Mouse (Mus musculus) midbrain, postnatal 0 days (tissue): Measurements from ENCODE around the gene 1700025G04Rik. TPM values are rescaled to one million over a fixed set of nuclear protein-coding genes. Genes with fewer than 3 reads are reported as not detected.

Experiments used
- ATAC-seq: fragments of 200-750 bp; cut with Nextera tagmentation; 2 replicates; pipeline ENCODE4 v1.8.0; 2017; ENCODE audit warnings: moderate number of reproducible peaks, mild to moderate bottlenecking, moderate TSS enrichment, moderate library complexity; ENCODE audit not compliant: low FRiP score
- DNase-seq: peaks from one replicate; pipeline ENCODE4 v3.0.0-alpha.2; 2015; ENCODE audit warnings: low spot score
- H3K27ac ChIP-seq: fragments of 300-500 bp; sonication (generic); 2 replicates; pipeline ENCODE4 v1.5.1; 2014; ENCODE audit warnings: low read depth, mild to moderate bottlenecking, low read length, mixed read lengths
- H3K27me3 ChIP-seq: fragments of 300-500 bp; sonication (generic); 2 replicates; pipeline ENCODE4 v1.6.1; 2014; ENCODE audit warnings: low read length, control low read depth, mixed read lengths; ENCODE audit not compliant: insufficient read depth
- H3K36me3 ChIP-seq: fragments of 300-500 bp; sonication (generic); 2 replicates; pipeline ENCODE4 v1.6.1; 2014; ENCODE audit warnings: low read length, control low read depth, mixed read lengths; ENCODE audit not compliant: insufficient read depth
- H3K4me1 ChIP-seq: fragments of 300-500 bp; sonication (generic); 2 replicates; pipeline ENCODE4 v1.6.1; 2014; ENCODE audit warnings: mild to moderate bottlenecking, control low read depth, antibody characterized with exemption, low read length, mixed read lengths; ENCODE audit not compliant: insufficient read depth
- H3K4me2 ChIP-seq: fragments of 300-500 bp; sonication (generic); 2 replicates; pipeline ENCODE4 v1.6.1; 2014; ENCODE audit warnings: low read depth, mild to moderate bottlenecking, low read length, mixed read lengths; ENCODE audit not compliant: poor library complexity, severe bottlenecking
- H3K4me3 ChIP-seq: fragments of 300-500 bp; sonication (generic); 2 replicates; pipeline ENCODE4 v1.5.1; 2014; ENCODE audit warnings: low read depth, mild to moderate bottlenecking, low read length, moderate library complexity
- H3K9ac ChIP-seq: fragments of 300-500 bp; sonication (generic); replicated peaks from 2 replicates; pipeline ENCODE4 v1.6.1; 2014; ENCODE audit warnings: mild to moderate bottlenecking, low read length, moderate library complexity, mixed read lengths; ENCODE audit not compliant: poor library complexity, severe bottlenecking
- H3K9me3 ChIP-seq: fragments of 300-500 bp; sonication (generic); 2 replicates; pipeline ENCODE4 v1.6.1; 2016; ENCODE audit warnings: low read length, control low read depth
- CTCF ChIP-seq: IDR thresholded peaks from 2 replicates; pipeline ENCODE4 v1.5.1; 2016; ENCODE audit warnings: antibody characterized with exemption, mild to moderate bottlenecking
- WGBS: fragments of 180-500 bp; shearing (Covaris S2); extraction: QIAGEN DNeasy Blood & Tissue Kit; methylation state at CpG from one replicate; pipeline ENCODE4 v1.1.7; 2014; 5-methylcytosine and 5-hydroxymethylcytosine counted together
- polyA plus RNA-seq: library from polyadenylated mRNA; unstranded; fragments of >200 nt; fragmentation: Nextera tagmentation; extraction: Ambion mirVana; gene quantifications from 2 replicates; pipeline ENCODE4 v1.2.1, GENCODE M21; 2015
- total RNA-seq: library from RNA; depleted of rRNA; stranded (reverse); fragments of >200 nt; gene quantifications from 2 replicates; pipeline ENCODE4 v1.2.3, GENCODE M21; 2014

1700025G04Rik gene
- total and polyA plus RNA-seq, 2 experiments from 2014 or later, result 22.6 to 24.0 TPM

DNA sequence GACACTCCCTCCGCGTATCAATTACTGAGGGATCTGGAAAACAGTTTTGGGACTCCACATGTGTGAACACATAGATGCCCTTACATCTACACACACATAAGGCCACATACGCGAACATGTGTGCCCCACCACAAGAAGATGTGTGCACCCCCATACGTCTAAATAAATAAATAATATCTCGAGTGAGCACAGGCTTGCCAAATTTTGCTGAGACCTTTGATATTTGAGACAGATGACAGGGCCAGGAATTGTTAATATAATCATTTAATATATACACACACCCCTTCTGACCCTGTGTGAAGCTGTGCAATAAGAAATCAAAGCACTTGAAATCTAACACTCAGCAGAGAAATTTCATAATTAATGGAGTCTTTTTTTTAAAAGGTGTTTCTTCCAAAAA is 225.6 kb downstream of the 1700025G04Rik start:
- no peak for TF ChIP-seq CTCF
- DNase-seq, result no peak
- Histone ChIP-seq H3K27me3 (no peaks in the 10 kb centered on the region), H3K27ac (no peak overlapping the region), H3K4me1 (no peaks in the 10 kb centered on the region), H3K9ac (no peak overlapping the region), H3K4me2 (no peak overlapping the region), H3K9me3 (no peaks in the 10 kb centered on the region), H3K4me3 (no peak overlapping the region), H3K36me3 (no peaks in the 10 kb centered on the region)
- WGBS, result 92% methylated on average over 6 of the region's 6 CpGs
- ATAC-seq, result no peak

DNA sequence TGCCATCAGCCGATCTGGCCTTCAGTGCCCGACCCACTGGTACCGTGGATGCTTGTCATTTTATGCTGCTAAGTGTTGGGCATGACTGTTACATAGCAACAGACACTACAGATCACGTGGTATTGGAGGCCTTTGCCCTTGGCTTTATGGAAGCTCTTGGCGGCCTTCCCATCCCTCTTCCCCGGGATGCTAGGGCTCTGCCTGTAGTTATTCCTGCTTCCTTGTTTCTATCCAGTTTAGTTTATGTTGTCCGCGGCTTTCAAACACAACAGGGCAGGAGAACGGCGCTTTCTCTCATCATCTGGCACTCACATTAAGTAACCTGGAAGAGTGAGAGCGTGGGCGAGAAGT is 226.2 kb downstream of the 1700025G04Rik start:
- no peak for TF ChIP-seq CTCF
- no peaks in the 10 kb centered on the region for H3K27me3 ChIP-seq
- no peaks in the 10 kb centered on the region for H3K9me3 ChIP-seq
- H3K36me3 ChIP-seq, result no peaks in the 10 kb centered on the region
- ATAC-seq (no peak), DNase-seq (peak; percentile 56)
- 84% methylated on average over 12 of the region's 12 CpGs for WGBS
- H3K27ac ChIP-seq, result no peak overlapping the region
- no peak overlapping the region for H3K4me3 ChIP-seq
- no peak overlapping the region for H3K9ac ChIP-seq
- H3K4me2 ChIP-seq, result no peak overlapping the region
- H3K4me1 ChIP-seq, result no peaks in the 10 kb centered on the region

DNA sequence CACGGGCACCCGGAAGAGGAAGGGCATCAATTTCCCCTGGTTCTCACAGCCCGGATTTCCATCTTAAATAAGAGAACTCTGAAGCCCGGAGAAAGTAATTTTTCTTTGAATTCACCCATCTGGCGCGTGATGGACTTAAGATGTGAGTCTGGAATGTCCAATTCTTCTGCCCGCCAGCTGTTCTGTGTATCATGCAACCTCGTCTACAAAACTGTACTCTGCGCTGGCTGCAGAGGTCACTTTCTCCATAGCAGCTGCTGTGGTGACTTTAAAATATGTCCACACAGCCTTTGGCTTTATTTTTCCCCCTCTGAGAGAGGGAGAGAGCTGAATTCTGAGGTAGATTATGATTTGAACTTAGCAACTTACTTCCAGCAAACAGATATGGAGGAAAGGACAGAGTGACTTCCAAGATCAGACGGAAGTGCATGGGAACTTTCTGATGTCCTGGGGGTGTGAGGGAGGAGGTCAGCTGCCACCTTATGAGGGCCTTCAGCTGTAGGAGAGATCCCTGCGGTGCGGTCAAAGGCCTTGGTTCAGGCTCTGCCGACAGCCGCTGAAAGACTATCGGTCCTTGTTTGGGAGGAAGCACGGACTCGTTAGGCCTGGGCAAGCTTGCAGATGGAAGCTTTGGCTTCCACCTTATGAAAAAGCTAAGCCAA is 226.7 kb downstream of the 1700025G04Rik start:
- ATAC-seq (no peak), DNase-seq (no peak)
- Histone ChIP-seq H3K9ac (no peak overlapping the region), H3K4me3 (no peak overlapping the region), H3K36me3 (no peaks in the 10 kb centered on the region), H3K9me3 (no peaks in the 10 kb centered on the region), H3K4me2 (no peak overlapping the region), H3K27ac (no peak overlapping the region), H3K27me3 (no peaks in the 10 kb centered on the region), H3K4me1 (no peaks in the 10 kb centered on the region)
- 87% methylated on average over 17 of the region's 17 CpGs for WGBS
- TF ChIP-seq CTCF, result no peak

DNA sequence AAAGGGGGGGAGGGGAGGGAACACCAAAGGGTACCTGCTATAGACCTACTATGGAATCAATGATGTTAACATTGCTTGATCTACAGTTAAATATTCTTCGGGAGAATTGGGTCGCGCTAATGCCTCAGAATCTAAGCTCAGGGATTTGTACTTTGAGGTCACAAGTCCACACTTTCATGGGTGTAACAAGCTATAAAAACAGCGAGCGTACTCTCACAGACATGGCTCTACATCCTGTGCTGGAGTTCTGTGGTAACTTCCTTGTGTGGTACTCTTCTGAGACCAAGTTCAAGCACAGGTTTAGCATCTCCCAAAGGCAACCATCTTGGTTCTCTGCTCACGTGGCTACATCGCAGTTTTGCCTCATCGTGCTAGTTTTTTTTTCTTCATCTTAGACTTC is 227.8 kb downstream of the 1700025G04Rik start:
- no peak for TF ChIP-seq CTCF
- 92% methylated on average over 8 of the region's 8 CpGs for whole genome bisulfite sequencing
- no peak for DNase-seq

DNA sequence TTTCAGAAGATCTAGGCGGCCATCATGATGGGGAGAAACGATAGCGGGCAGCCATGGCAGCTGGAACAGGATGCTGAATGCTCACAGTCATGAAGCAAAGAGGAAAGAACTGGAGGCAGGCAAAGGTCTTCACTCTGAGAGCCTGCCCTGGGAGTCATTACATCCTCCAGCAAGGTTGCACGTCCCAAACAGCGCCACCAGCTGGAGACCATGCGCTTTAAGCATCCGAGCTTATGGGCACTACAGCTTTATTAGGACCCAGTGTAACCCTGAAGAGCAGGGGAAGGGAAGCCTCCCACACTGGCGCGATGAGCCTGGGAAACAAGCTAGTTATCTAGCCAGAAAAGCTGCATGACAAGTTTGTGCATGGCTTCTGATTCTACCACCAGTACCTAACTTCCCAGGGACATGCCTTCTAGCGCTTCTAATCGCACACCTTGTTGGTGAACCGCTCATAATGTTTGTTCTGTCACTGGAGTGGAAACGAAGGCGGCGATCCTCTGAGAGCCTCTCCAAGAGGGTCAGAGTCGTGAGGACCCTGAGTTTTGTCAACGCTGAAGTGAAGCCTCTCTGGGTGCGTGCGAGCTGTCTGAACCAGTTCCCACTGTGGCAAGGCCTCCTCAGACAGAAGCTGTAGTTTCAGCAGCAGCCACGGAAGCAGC is 228.5 kb downstream of the 1700025G04Rik start:
- H3K4me1 ChIP-seq, result no peaks in the 10 kb centered on the region
- no peak for DNase-seq
- H3K36me3 ChIP-seq, result no peaks in the 10 kb centered on the region
- 68% methylated on average over 20 of the region's 20 CpGs for WGBS
- H3K4me3 ChIP-seq, result no peak overlapping the region
- no peaks in the 10 kb centered on the region for H3K9me3 ChIP-seq
- no peak for ATAC-seq
- H3K27ac ChIP-seq, result no peak overlapping the region
- peak; percentile 33; the same call in 1 of the 2 replicates for TF ChIP-seq CTCF
- H3K9ac ChIP-seq, result no peak overlapping the region
- no peaks in the 10 kb centered on the region for H3K27me3 ChIP-seq
- no peak overlapping the region for H3K4me2 ChIP-seq

More for the DNA sequence above, 227.8 kb downstream of the 1700025G04Rik start:
- Histone ChIP-seq H3K27ac (no peak overlapping the region), H3K36me3 (no peaks in the 10 kb centered on the region), H3K9ac (no peak overlapping the region), H3K4me2 (no peak overlapping the region), H3K4me1 (no peaks in the 10 kb centered on the region), H3K27me3 (no peaks in the 10 kb centered on the region), H3K4me3 (no peak overlapping the region), H3K9me3 (no peaks in the 10 kb centered on the region)
- ATAC-seq, result no peak

DNA sequence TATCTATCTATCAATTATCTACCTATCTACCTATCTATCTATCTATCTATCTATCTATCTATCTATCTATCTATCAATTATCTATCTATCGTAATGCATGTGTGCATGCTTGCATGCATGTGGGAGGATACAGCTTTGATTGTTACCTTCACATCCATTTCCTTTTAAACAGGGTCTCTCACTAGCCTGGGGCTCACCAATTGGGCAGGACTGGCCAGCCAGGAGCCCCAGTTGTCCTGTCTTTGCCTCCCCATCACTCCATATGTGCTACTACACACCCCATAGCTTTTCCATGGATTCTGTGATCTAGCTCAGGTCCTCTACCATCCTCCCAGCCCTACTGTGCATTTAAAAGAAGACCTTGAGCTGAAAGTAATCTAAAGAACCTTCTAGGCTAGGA is 231.5 kb downstream of the 1700025G04Rik start:
- Histone ChIP-seq H3K36me3 (no peaks in the 10 kb centered on the region), H3K4me2 (no peak overlapping the region), H3K4me3 (no peak overlapping the region), H3K27me3 (no peaks in the 10 kb centered on the region), H3K9ac (no peak overlapping the region), H3K4me1 (no peaks in the 10 kb centered on the region), H3K27ac (no peak overlapping the region), H3K9me3 (no peaks in the 10 kb centered on the region)
- DNase-seq, result no peak
- no peak for ATAC-seq
- TF ChIP-seq CTCF, result no peak
- WGBS, result 100% methylated on average over 1 of the region's 1 CpGs
